Mouse (Mus musculus): ENCODE measurements around the gene Tmem69. TPM values are rescaled to one million over a fixed set of nuclear protein-coding genes. Genes with fewer than 3 reads are reported as not detected.

The Tmem69 gene
- polyA plus RNA-seq, 1 experiment from 2014 or later: 34.0 TPM

DNA sequence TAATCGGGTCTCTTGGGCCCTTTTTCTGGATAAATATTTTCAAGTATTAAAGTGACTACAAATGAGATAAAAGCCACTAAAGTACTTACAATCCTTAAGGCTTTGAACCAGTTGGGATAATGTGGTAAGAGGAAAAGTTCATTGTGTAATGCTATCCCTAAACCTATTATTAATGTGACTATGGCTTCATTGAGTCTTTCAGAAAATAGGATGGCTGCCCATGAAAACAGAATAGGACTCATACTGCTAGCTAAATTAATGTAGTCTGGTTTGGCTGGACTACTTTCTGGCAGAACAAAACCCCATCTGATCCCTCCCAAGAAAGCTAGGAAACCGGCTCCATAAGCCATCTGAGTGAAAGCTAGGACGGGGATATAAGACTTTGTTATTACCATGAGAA lies 2.7 kb downstream of the Tmem69 start:
- Histone ChIP-seq H3K27ac (ENCODE audit: low read depth, low read length) (no peak overlapping the region), H3K27me3 (ENCODE audit: control insufficient read depth, insufficient read depth, low read length) (no peaks in the 10 kb centered on the region), H3K9ac (ENCODE audit: low read depth, low read length) (no peak overlapping the region), H3K36me3 (ENCODE audit: control insufficient read depth, insufficient read depth, low read length) (peaks cover 17% of the 10 kb centered on the region), H3K4me1 (ENCODE audit: control insufficient read depth, insufficient read depth, low read length) (no peaks in the 10 kb centered on the region), H3K9me3 (ENCODE audit: control insufficient read depth, low read length) (no peaks in the 10 kb centered on the region), H3K4me2 (replicated peaks; ENCODE audit: low read depth, low read length) (no peak overlapping the region), H3K4me3 (ENCODE audit: low read length) (no peak overlapping the region)
- no peak for ATAC-seq (ENCODE audit: low FRiP score, low TSS enrichment)
- 91% methylated on average over 3 of the region's 3 CpGs for WGBS

GRCm38 (mm10) chr4:116550432-116550831 lies 5.3 kb downstream of the Tmem69 start:
- Histone ChIP-seq H3K4me2 (replicated peaks; ENCODE audit: low read depth, low read length) (no peak overlapping the region), H3K36me3 (ENCODE audit: control insufficient read depth, insufficient read depth, low read length) (peaks cover 17% of the 10 kb centered on the region), H3K9me3 (ENCODE audit: control insufficient read depth, low read length) (no peaks in the 10 kb centered on the region), H3K4me1 (ENCODE audit: control insufficient read depth, insufficient read depth, low read length) (no peaks in the 10 kb centered on the region), H3K27ac (ENCODE audit: low read depth, low read length) (no peak overlapping the region), H3K9ac (ENCODE audit: low read depth, low read length) (no peak overlapping the region), H3K27me3 (ENCODE audit: control insufficient read depth, insufficient read depth, low read length) (no peaks in the 10 kb centered on the region), H3K4me3 (ENCODE audit: low read length) (no peak overlapping the region)
- WGBS: 88% methylated on average over 1 of the region's 1 CpGs
- ATAC-seq (ENCODE audit: low FRiP score, low TSS enrichment): no peak

DNA sequence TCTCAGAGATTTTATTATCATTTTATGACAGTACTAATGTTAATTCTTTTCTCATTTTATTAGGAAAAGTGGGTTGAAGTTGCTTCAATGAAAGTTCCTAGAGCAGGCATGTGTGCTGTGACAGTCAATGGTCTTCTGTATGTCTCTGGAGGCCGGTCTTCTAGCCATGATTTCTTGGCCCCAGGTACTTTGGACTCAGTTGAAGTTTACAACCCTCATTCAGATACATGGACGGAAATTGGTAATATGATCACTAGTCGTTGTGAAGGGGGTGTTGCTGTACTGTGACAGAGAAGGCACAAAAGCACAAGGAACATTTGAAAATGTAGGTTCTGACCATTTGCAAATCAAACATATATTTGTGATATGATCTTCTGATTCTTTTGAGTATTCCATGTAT lies 18.0 kb downstream of the Tmem69 start:
- WGBS: 83% methylated on average over 3 of the region's 3 CpGs
- no peak overlapping the region for H3K4me3 ChIP-seq (ENCODE audit: low read length)
- no peaks in the 10 kb centered on the region for H3K9me3 ChIP-seq (ENCODE audit: control insufficient read depth, low read length)
- H3K9ac ChIP-seq (ENCODE audit: low read depth, low read length): no peak overlapping the region
- H3K4me1 ChIP-seq (ENCODE audit: control insufficient read depth, insufficient read depth, low read length): no peaks in the 10 kb centered on the region
- H3K36me3 ChIP-seq (ENCODE audit: control insufficient read depth, insufficient read depth, low read length): peaks cover 7% of the 10 kb centered on the region; the same call in 1 of the 2 replicates
- H3K27ac ChIP-seq (ENCODE audit: low read depth, low read length): no peak overlapping the region
- H3K27me3 ChIP-seq (ENCODE audit: control insufficient read depth, insufficient read depth, low read length): no peaks in the 10 kb centered on the region
- no peak overlapping the region for H3K4me2 ChIP-seq (replicated peaks; ENCODE audit: low read depth, low read length)
- no peak for ATAC-seq (ENCODE audit: low FRiP score, low TSS enrichment)

DNA sequence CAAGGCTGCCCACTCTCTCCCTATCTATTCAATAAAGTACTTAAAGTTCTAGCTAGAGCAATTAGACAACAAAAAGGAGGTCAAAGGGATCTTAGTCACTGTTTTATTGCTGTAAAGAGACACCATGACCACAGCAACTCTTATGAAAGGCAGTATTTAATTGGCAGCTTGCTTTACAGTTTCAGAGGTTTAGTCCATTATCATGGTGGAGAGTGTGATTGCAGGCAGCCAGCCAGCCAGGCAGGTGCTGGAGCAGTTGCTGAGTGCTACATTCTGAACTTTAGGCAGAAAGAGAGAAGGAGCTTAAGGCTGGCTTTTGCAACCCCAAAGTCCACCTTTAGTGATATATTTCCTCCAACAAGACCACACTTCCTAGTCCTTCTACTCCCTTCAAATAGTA lies 19.4 kb downstream of the Tmem69 start:
- Histone ChIP-seq H3K9me3 (ENCODE audit: control insufficient read depth, low read length) (no peaks in the 10 kb centered on the region), H3K4me3 (ENCODE audit: low read length) (no peak overlapping the region), H3K27ac (ENCODE audit: low read depth, low read length) (no peak overlapping the region), H3K4me2 (replicated peaks; ENCODE audit: low read depth, low read length) (no peak overlapping the region), H3K4me1 (ENCODE audit: control insufficient read depth, insufficient read depth, low read length) (no peaks in the 10 kb centered on the region), H3K36me3 (ENCODE audit: control insufficient read depth, insufficient read depth, low read length) (peaks cover 5% of the 10 kb centered on the region; the same call in 1 of the 2 replicates), H3K27me3 (ENCODE audit: control insufficient read depth, insufficient read depth, low read length) (no peaks in the 10 kb centered on the region), H3K9ac (ENCODE audit: low read depth, low read length) (no peak overlapping the region)
- ATAC-seq (ENCODE audit: low FRiP score, low TSS enrichment): no peak

GRCm38 (mm10) chr4:116531109-116531508 lies 24.6 kb downstream of the Tmem69 start:
- H3K9me3 ChIP-seq (ENCODE audit: control insufficient read depth, low read length): no peaks in the 10 kb centered on the region
- H3K27ac ChIP-seq (ENCODE audit: low read depth, low read length): no peak overlapping the region
- peaks cover 6% of the 10 kb centered on the region for H3K36me3 ChIP-seq (ENCODE audit: control insufficient read depth, insufficient read depth, low read length)
- no peak overlapping the region for H3K9ac ChIP-seq (ENCODE audit: low read depth, low read length)
- no peak overlapping the region for H3K4me3 ChIP-seq (ENCODE audit: low read length)
- H3K4me2 ChIP-seq (replicated peaks; ENCODE audit: low read depth, low read length): no peak overlapping the region
- ATAC-seq (ENCODE audit: low FRiP score, low TSS enrichment): no peak
- H3K27me3 ChIP-seq (ENCODE audit: control insufficient read depth, insufficient read depth, low read length): no peaks in the 10 kb centered on the region
- 71% methylated on average over 2 of the region's 2 CpGs for WGBS
- no peaks in the 10 kb centered on the region for H3K4me1 ChIP-seq (ENCODE audit: control insufficient read depth, insufficient read depth, low read length)

DNA sequence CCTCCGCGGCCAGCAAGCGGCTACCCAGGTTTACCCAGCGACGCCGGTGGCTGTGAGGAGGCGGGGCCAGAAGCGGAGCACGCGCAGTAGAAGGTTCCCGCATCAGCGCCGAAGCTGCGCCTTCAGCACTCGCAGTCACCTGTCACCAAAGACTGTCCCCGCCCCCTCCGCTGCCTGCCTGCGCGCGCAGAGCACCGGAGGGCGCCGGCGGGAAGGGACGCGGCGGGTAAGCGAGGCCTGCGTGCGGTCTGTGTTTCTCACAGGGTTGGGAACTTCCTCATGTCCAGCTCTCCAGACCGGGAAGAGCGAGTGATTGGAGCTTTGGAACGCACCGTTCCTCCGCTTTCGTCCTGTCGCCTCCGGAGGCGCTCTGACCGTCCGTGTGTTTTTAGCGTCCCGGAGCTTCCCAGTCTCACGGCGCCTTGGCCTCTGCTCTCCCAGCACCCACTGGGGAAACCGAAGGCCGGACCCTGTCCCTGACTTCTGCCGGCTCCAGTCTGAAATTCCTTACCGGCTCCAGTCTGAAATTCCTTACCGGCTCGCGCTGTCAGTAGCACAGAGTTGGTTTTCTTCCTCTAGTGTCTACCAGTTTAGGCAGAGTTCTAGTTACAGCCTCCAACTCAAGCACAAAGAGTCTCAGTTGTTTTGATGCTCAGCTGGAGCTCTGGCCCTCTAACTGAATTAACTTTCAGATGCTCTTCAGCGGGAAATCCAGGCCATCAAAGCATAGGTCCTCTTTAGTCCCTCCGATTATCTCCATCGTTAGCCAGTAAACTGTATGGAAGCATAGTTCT lies 48.1 kb downstream of the Tmem69 start, which contains the start of gene Ipp:
Gene Ipp, plus strand, starts transcription at position 125 of the 794 bp plus-strand sequence.
- WGBS: under 1% methylated on average over 52 of the region's 55 CpGs
- Histone ChIP-seq H3K27ac (ENCODE audit: low read depth, low read length) (peak within 1 kb of the TSS; percentile 94), H3K4me2 (replicated peaks; ENCODE audit: low read depth, low read length) (peak within 1 kb of the TSS; percentile 57), H3K4me3 (ENCODE audit: low read length) (peak within 1 kb of the TSS; percentile 66), H3K27me3 (ENCODE audit: control insufficient read depth, insufficient read depth, low read length) (no peaks in the 10 kb centered on the region), H3K36me3 (ENCODE audit: control insufficient read depth, insufficient read depth, low read length) (no peaks in the 10 kb centered on the region), H3K9me3 (ENCODE audit: control insufficient read depth, low read length) (no peaks in the 10 kb centered on the region), H3K4me1 (ENCODE audit: control insufficient read depth, insufficient read depth, low read length) (peaks cover 4% of the 10 kb centered on the region; the same call in 1 of the 2 replicates), H3K9ac (ENCODE audit: low read depth, low read length) (peak within 1 kb of the TSS; percentile 77)
- ATAC-seq (ENCODE audit: low FRiP score, low TSS enrichment): peak; percentile 99

DNA sequence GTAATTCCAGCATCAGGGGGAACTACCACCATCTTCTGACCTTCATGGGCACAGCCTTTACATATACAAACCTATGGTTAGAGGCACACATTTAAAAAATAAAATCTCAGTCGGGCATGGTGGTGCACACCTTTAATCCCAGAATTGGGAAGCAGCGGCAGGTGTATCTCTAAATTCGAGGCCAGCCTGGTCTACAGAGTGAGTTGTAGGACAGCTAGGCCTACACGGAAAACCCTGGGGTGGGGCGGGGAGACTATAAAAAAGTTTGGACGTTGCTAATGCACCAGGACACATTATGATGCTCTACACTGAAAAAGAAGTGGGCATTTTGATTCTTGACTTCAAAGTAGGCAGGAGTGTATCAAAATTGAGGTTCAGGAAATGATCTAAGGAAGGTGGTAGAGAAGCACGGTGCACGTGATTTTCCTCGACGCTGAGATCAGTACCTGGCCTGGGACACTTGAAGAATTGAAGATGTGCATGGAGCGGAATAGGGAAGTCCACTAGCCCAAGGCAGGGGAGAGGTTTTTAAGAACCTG lies 48.8 kb downstream of the Tmem69 start:
- 27% methylated on average over 11 of the region's 11 CpGs for WGBS
- Histone ChIP-seq H3K4me2 (replicated peaks; ENCODE audit: low read depth, low read length) (peak overlapping the region; percentile 57), H3K36me3 (ENCODE audit: control insufficient read depth, insufficient read depth, low read length) (no peaks in the 10 kb centered on the region), H3K9me3 (ENCODE audit: control insufficient read depth, low read length) (no peaks in the 10 kb centered on the region), H3K27me3 (ENCODE audit: control insufficient read depth, insufficient read depth, low read length) (no peaks in the 10 kb centered on the region), H3K27ac (ENCODE audit: low read depth, low read length) (no peak overlapping the region), H3K4me3 (ENCODE audit: low read length) (peak overlapping the region; percentile 66), H3K4me1 (ENCODE audit: control insufficient read depth, insufficient read depth, low read length) (peaks cover 4% of the 10 kb centered on the region; the same call in 1 of the 2 replicates), H3K9ac (ENCODE audit: low read depth, low read length) (peak overlapping the region; percentile 77)
- 0 out of 2 replicates have a peak, but pooled peaks have one; percentile 5 for ATAC-seq (ENCODE audit: low FRiP score, low TSS enrichment)

Other genes starting within 250 kb of the Tmem69 start
- gene Mast2, start 91.8 kb downstream of the Tmem69 start, polyA plus RNA-seq (2014; fragmentation: Nextera tagmentation; extraction: Ambion mirVana): 17.6 and 25.7 TPM in 2 replicates
- 5.5 and 8.5 TPM in 2 replicates for gene Ipp, start 48.4 kb downstream of the Tmem69 start, polyA plus RNA-seq (2014; fragmentation: Nextera tagmentation; extraction: Ambion mirVana)
- gene Gpbp1l1, start 1.7 kb upstream of the Tmem69 start, polyA plus RNA-seq (2014; fragmentation: Nextera tagmentation; extraction: Ambion mirVana): 44.6 and 54.8 TPM in 2 replicates
- 2.2 and 4.5 TPM in 2 replicates for gene Ccdc17, start 40.7 kb upstream of the Tmem69 start, polyA plus RNA-seq (2014; fragmentation: Nextera tagmentation; extraction: Ambion mirVana)
- gene Nasp, start 72.0 kb upstream of the Tmem69 start, polyA plus RNA-seq (2014; fragmentation: Nextera tagmentation; extraction: Ambion mirVana): 224 and 234 TPM in 2 replicates
- 730 and 751 TPM in 2 replicates for gene Akr1a1, start 95.7 kb upstream of the Tmem69 start, polyA plus RNA-seq (2014; fragmentation: Nextera tagmentation; extraction: Ambion mirVana)
- gene Prdx1, start 129.6 kb upstream of the Tmem69 start, polyA plus RNA-seq (2014; fragmentation: Nextera tagmentation; extraction: Ambion mirVana): 1,503 and 1,977 TPM in 2 replicates
- gene Mmachc, start 152.5 kb upstream of the Tmem69 start, polyA plus RNA-seq (2014; fragmentation: Nextera tagmentation; extraction: Ambion mirVana): 19.7 and 25.5 TPM in 2 replicates
- gene Ccdc163, start 152.6 kb upstream of the Tmem69 start, polyA plus RNA-seq (2014; fragmentation: Nextera tagmentation; extraction: Ambion mirVana): 36.9 and 39.6 TPM in 2 replicates
- 4.6 and 7.4 TPM in 2 replicates for gene Tesk2, start 165.0 kb upstream of the Tmem69 start, polyA plus RNA-seq (2014; fragmentation: Nextera tagmentation; extraction: Ambion mirVana)